Mouse (Mus musculus): ENCODE results near the gene Vamp8. TPM values are rescaled to one million over a fixed set of nuclear protein-coding genes. Genes with fewer than 3 reads are reported as not detected.

Gene Vamp8
- total RNA-seq, 1 experiment from 2014 or later = 113 TPM

GRCm38 (mm10) chr6:72352636-72353405, 37.7 kb downstream of the Vamp8 start:
- no peak for DNase-seq

- DNase-seq = no peak
Observed at GRCm38 (mm10) chr6:72350214-72350613, 40.3 kb downstream of the Vamp8 start.

- DNase-seq = no peak
Observed at GRCm38 (mm10) chr6:72348411-72348810, 42.1 kb downstream of the Vamp8 start.

- peak; percentile 87 for DNase-seq
Observed at GRCm38 (mm10) chr6:72347166-72347941, 43.1 kb downstream of the Vamp8 start, which contains the start of gene 0610030E20Rik. 0610030E20Rik (plus strand) TSS chr6:72347317.

- no peak for DNase-seq
Observed at GRCm38 (mm10) chr6:72346261-72346660, 44.2 kb downstream of the Vamp8 start.

GRCm38 (mm10) chr6:72345633-72346032, 44.9 kb downstream of the Vamp8 start:
- no peak for DNase-seq

GRCm38 (mm10) chr6:72345074-72345567, 45.4 kb downstream of the Vamp8 start, which contains the start of gene Usp39:
Usp39 (minus strand) TSS chr6:72345184.
- peak; percentile 96 for DNase-seq

GRCm38 (mm10) chr6:72344396-72345073, 46.0 kb downstream of the Vamp8 start:
- DNase-seq = no peak

GRCm38 (mm10) chr6:72340481-72340880, 50.0 kb downstream of the Vamp8 start:
- DNase-seq = no peak

Other genes with a start within 250 kb of the Vamp8 start
- gene Atoh8, start 155.1 kb downstream of the Vamp8 start, total RNA-seq (2021) = 5.7 and 5.9 TPM in 2 replicates
- gene Sftpb, start 86.1 kb downstream of the Vamp8 start, total RNA-seq (2021) = 0.70 TPM in 1 of 2 replicates, not detected in the other
- gene Usp39, start 45.5 kb downstream of the Vamp8 start, total RNA-seq (2021) = 29.1 and 32.7 TPM in 2 replicates
- gene 0610030E20Rik, start 43.4 kb downstream of the Vamp8 start, total RNA-seq (2021) = 25.8 and 33.1 TPM in 2 replicates
- 20.2 and 36.5 TPM in 2 replicates for gene Tmem150a, start 35.3 kb downstream of the Vamp8 start, total RNA-seq (2021)
- gene Rnf181, start 23.7 kb downstream of the Vamp8 start, total RNA-seq (2021) = 204 and 217 TPM in 2 replicates
- gene Vamp5, start 10.2 kb downstream of the Vamp8 start, total RNA-seq (2021) = 33.9 and 40.5 TPM in 2 replicates
- gene Ggcx, start 23.6 kb upstream of the Vamp8 start, total RNA-seq (2021) = 38.0 and 50.4 TPM in 2 replicates
- 257 TPM in 2 replicates for gene Mat2a, start 48.9 kb upstream of the Vamp8 start, total RNA-seq (2021)
- 0.49 and 0.52 TPM in 2 replicates for gene Sh2d6, start 131.0 kb upstream of the Vamp8 start, total RNA-seq (2021)
- gene Capg, start 153.7 kb upstream of the Vamp8 start, total RNA-seq (2021) = 28.8 and 38.2 TPM in 2 replicates
- 16.2 and 21.7 TPM in 2 replicates for gene Elmod3, start 207.7 kb upstream of the Vamp8 start, total RNA-seq (2021)
- 362 and 390 TPM in 2 replicates for gene Retsat, start 207.8 kb upstream of the Vamp8 start, total RNA-seq (2021)
- gene Tgoln1, start 226.3 kb upstream of the Vamp8 start, total RNA-seq (2021) = 135 and 142 TPM in 2 replicates